Mouse (Mus musculus) gonadal fat pad, adult 2 months (tissue): ENCODE data around the gene Orc2. TPM values are rescaled to one million over a fixed set of nuclear protein-coding genes. Genes with fewer than 3 reads are reported as not detected.

Experiments
- DNase-seq: peaks from one replicate; pipeline ENCODE4 v3.0.0-alpha.2; 2012; ENCODE audit warnings: low read depth
- polyA plus RNA-seq: library from polyadenylated mRNA; depleted of rRNA; stranded (reverse); fragments of >200 nt; gene quantifications from 2 replicates; pipeline ENCODE4 v1.2.3, GENCODE M21; 2012; rRNA removed

The Orc2 gene
- polyA plus RNA-seq, 1 experiment = 16.7 TPM

GRCm38 (mm10) chr1:58423371-58424248 is 81.3 kb downstream of the Orc2 start, which contains the start of gene Clk1:
Gene Clk1, minus strand, starts transcription at chr1:58424066.
- DNase-seq = no peak

- DNase-seq = no peak
These were observed 82.0 kb downstream of the Orc2 start for GRCm38 (mm10) chr1:58422879-58423278.

- DNase-seq = no peak
These were observed 83.9 kb downstream of the Orc2 start for GRCm38 (mm10) chr1:58420961-58421360.

- DNase-seq = no peak
These were observed 84.9 kb downstream of the Orc2 start for GRCm38 (mm10) chr1:58420032-58420431.

- DNase-seq = no peak
These were observed 88.9 kb downstream of the Orc2 start for GRCm38 (mm10) chr1:58416048-58416447.

- DNase-seq = no peak
These were observed 89.5 kb downstream of the Orc2 start for GRCm38 (mm10) chr1:58415442-58415841.

Other genes starting within 250 kb of the Orc2 start
- 0.01 TPM in 1 of 2 replicates, not detected in the other for gene Aox2, start 226.8 kb downstream of the Orc2 start, polyA plus RNA-seq
- gene Bzw1, start 112.2 kb downstream of the Orc2 start, polyA plus RNA-seq = 30.1 and 32.5 TPM in 2 replicates
- 73.2 and 91.3 TPM in 2 replicates for gene Clk1, start 81.0 kb downstream of the Orc2 start, polyA plus RNA-seq
- 16.3 and 20.2 TPM in 2 replicates for gene Nif3l1, start 60.0 kb downstream of the Orc2 start, polyA plus RNA-seq
- gene Ppil3, start 59.6 kb downstream of the Orc2 start, polyA plus RNA-seq = 15.0 and 20.8 TPM in 2 replicates
- 5.9 and 6.3 TPM in 2 replicates for gene Fam126b, start 81.2 kb upstream of the Orc2 start, polyA plus RNA-seq
- 108 and 114 TPM in 2 replicates for gene Ndufb3, start 81.3 kb upstream of the Orc2 start, polyA plus RNA-seq
- gene Als2cr12, start 190.9 kb upstream of the Orc2 start, polyA plus RNA-seq = 2.0 and 4.4 TPM in 2 replicates
- 54.0 and 64.0 TPM in 2 replicates for gene Cflar, start 206.4 kb upstream of the Orc2 start, polyA plus RNA-seq